Mouse (Mus musculus): Measurements from ENCODE around the gene Med13.
"Not testable (repeated sequence)": the region's sequence is repeated elsewhere in the genome, so short reads cannot be mapped to it uniquely, and the experiment has no call there.

Gene Med13

GRCm38 (mm10) chr11:86310280-86310679 lies 47.1 kb downstream of the Med13 start:
- no peak for DNase-seq (ENCODE audit: low spot score in 2 of 2)

GRCm38 (mm10) chr11:86292201-86292600 lies 65.2 kb downstream of the Med13 start:
- not testable (repeated sequence) for DNase-seq (ENCODE audit: low spot score in 2 of 2)

GRCm38 (mm10) chr11:86291714-86292113 lies 65.7 kb downstream of the Med13 start:
- no peak for DNase-seq (ENCODE audit: low spot score in 2 of 2)

- no peak for DNase-seq (ENCODE audit: low spot score in 2 of 2)
Measured at GRCm38 (mm10) chr11:86285729-86286128, 71.7 kb downstream of the Med13 start.

- no peak for DNase-seq (ENCODE audit: low spot score in 2 of 2)
Measured at GRCm38 (mm10) chr11:86278442-86279102, 78.8 kb downstream of the Med13 start.

- DNase-seq (ENCODE audit: low spot score in 2 of 2), result peak; percentile 93 to 98
Measured at GRCm38 (mm10) chr11:86257460-86258076, 99.8 kb downstream of the Med13 start, which contains the start of gene Ints2. Gene Ints2, minus strand, starts transcription at chr11:86257575.

- DNase-seq (ENCODE audit: low spot score in 2 of 2), result peak; percentile 45 to 71
Measured at GRCm38 (mm10) chr11:86257054-86257453, 100.3 kb downstream of the Med13 start.

GRCm38 (mm10) chr11:86253342-86253741 lies 104.1 kb downstream of the Med13 start:
- no peak for DNase-seq (ENCODE audit: low spot score in 2 of 2)

GRCm38 (mm10) chr11:86232446-86232845 lies 125.0 kb downstream of the Med13 start:
- no peak for DNase-seq (ENCODE audit: low spot score in 2 of 2)

- no peak for DNase-seq (ENCODE audit: low spot score in 2 of 2)
Measured at GRCm38 (mm10) chr11:86231781-86232350, 125.5 kb downstream of the Med13 start.

GRCm38 (mm10) chr11:86226646-86227180 lies 130.7 kb downstream of the Med13 start:
- no peak for DNase-seq (ENCODE audit: low spot score in 2 of 2)

- no peak for DNase-seq (ENCODE audit: low spot score in 2 of 2)
Measured at GRCm38 (mm10) chr11:86225761-86226160, 131.6 kb downstream of the Med13 start.
